Mouse (Mus musculus) testis, adult 2 months (tissue): ENCODE data around the gene Fbxo42.

Source experiments
- CTCF ChIP-seq: fragments of 200-500 bp; IDR thresholded peaks from 2 replicates; pipeline ENCODE4 v1.5.1; 2012; ENCODE audit warnings: low read depth, mild to moderate bottlenecking, inconsistent platforms, low read length, moderate library complexity; ENCODE audit not compliant: control insufficient read depth, insufficient read depth, insufficient replicate concordance
- POLR2A ChIP-seq: fragments of 200-500 bp; IDR thresholded peaks from 2 replicates; pipeline ENCODE4 v1.6.1; 2012; ENCODE audit warnings: low read depth, mild to moderate bottlenecking, inconsistent platforms, low read length, moderate library complexity; ENCODE audit not compliant: control insufficient read depth

DNA sequence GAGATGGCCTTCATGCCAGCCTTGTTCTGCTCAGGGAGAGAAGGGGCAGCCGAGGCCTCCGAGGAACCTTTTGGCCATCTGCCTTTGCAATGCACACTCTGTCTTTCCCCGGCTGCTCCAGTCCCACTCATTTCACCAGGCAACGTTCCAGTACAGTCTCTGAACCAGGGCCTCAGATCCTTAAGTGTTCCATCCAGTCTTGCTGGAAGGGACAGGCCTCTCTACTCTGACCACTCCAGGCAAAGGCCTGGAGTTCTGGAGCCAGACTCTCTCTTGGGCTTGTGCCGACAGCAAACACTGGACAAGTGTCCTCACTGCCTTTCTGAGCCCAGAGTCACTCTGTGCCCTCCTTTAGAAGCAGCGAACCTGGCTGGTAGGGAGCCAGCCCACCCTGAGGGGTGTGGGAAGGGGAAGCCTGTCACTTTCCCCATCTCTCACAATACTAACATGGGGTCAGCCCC is 33.2 kb upstream of the Fbxo42 start:
- no peak for TF ChIP-seq POLR2A
- TF ChIP-seq CTCF = no peak
